ENCODE assay signal across 10 mouse cellular contexts in genomic region chr9:98428783-98429182, GRCm38 (mm10). TPM values are rescaled to one million over a fixed set of nuclear protein-coding genes. Genes with fewer than 3 reads are reported as not detected.
DNase-seq lines count a peak whose midpoint lies in the region; ATAC-seq lines count a peak whose summit lies in the region.
"Had no signal": no experiment of that assay in that cellular context is flagged by ENCODE, and none has a peak within 500 bp of the region (broad histone marks: within the 10 kb centered on the region; RNA-seq: fewer than 3 reads in every experiment).

No protein-coding gene starts in this region.

- H3K4me2 ChIP-seq in liver, embryonic 15.5 days, result no peak overlapping the region
- H3K4me2 ChIP-seq in liver, embryonic 12.5 days, result no peak overlapping the region
- 0 out of 2 replicates have a peak overlapping the region, but pooled peaks have one; percentile 5 for H3K4me2 ChIP-seq in stomach, embryonic 14.5 days (replicated peaks; ENCODE audit: low read depth, low read length)

- ATAC-seq in liver, embryonic 15.5 days (ENCODE audit: insufficient read depth), result no peak
- no peak for ATAC-seq in liver, embryonic 12.5 days
- ATAC-seq in stomach, embryonic 14.5 days (ENCODE audit: insufficient number of reproducible peaks, insufficient read depth, low FRiP score, low read depth), result no peak
- no peak for ATAC-seq in CD4-positive, CD25-positive, alpha-beta regulatory T cell, adult 4 months

- peak; percentile 79 for DNase-seq in heart, adult 8-10 months (ENCODE audit: low spot score)
- DNase-seq in kidney, postnatal 10 days, result peak; percentile 72
- DNase-seq in left cerebral cortex, postnatal 14 days (ENCODE audit: low spot score in 2 of 2), result no peak
- no peak for DNase-seq in cerebellum, postnatal 14 days
- DNase-seq: right cerebral cortex, adult 18-20 months had no signal

- H3K27me3 ChIP-seq in liver, embryonic 15.5 days, result peaks cover 31% of the 10 kb centered on the region
- peaks cover 29% of the 10 kb centered on the region for H3K27me3 ChIP-seq in liver, embryonic 12.5 days (replicated peaks)
- no peaks in the 10 kb centered on the region for H3K27me3 ChIP-seq in stomach, embryonic 14.5 days (ENCODE audit: control insufficient read depth, insufficient read depth, low read length)

- H3K9ac ChIP-seq in liver, embryonic 15.5 days, result no peak overlapping the region
- no peak overlapping the region for H3K9ac ChIP-seq in liver, embryonic 12.5 days
- no peak overlapping the region for H3K9ac ChIP-seq in stomach, embryonic 14.5 days (replicated peaks; ENCODE audit: low read depth, low read length)

- H3K4me1 ChIP-seq in liver, embryonic 15.5 days (replicated peaks), result peaks cover 31% of the 10 kb centered on the region
- peaks cover 54% of the 10 kb centered on the region for H3K4me1 ChIP-seq in liver, embryonic 12.5 days
- peaks cover 56% of the 10 kb centered on the region for H3K4me1 ChIP-seq in stomach, embryonic 14.5 days (ENCODE audit: control insufficient read depth, insufficient read depth, low read length)

- 61% methylated on average over 8 of the region's 8 CpGs for WGBS in liver, embryonic 15.5 days (ENCODE audit: insufficient replicate concordance)
- 60% methylated on average over 8 of the region's 8 CpGs for WGBS in liver, embryonic 12.5 days (ENCODE audit: insufficient replicate concordance)
- 46% methylated on average over 8 of the region's 8 CpGs for WGBS in stomach, embryonic 14.5 days

- H3K27ac ChIP-seq in liver, embryonic 15.5 days (replicated peaks), result 0 out of 2 replicates have a peak overlapping the region, but pooled peaks have one; percentile 25
- H3K27ac ChIP-seq in liver, embryonic 12.5 days, result no peak overlapping the region
- H3K27ac ChIP-seq in stomach, embryonic 14.5 days (ENCODE audit: low read length), result peak overlapping the region; percentile 49; the same call in 1 of the 2 replicates

- intact Hi-C loops in left cerebral cortex, postnatal 14 days (cut with DNase I), result no loop called here

- H3K4me3 ChIP-seq in liver, embryonic 15.5 days (replicated peaks), result no peak overlapping the region
- no peak overlapping the region for H3K4me3 ChIP-seq in liver, embryonic 12.5 days
- no peak overlapping the region for H3K4me3 ChIP-seq in stomach, embryonic 14.5 days (ENCODE audit: low read depth, low read length)

- no peaks in the 10 kb centered on the region for H3K9me3 ChIP-seq in liver, embryonic 15.5 days (replicated peaks)
- no peaks in the 10 kb centered on the region for H3K9me3 ChIP-seq in liver, embryonic 12.5 days (replicated peaks)
- no peaks in the 10 kb centered on the region for H3K9me3 ChIP-seq in stomach, embryonic 14.5 days (ENCODE audit: control insufficient read depth, low read depth, low read length)

- H3K36me3 ChIP-seq in liver, embryonic 15.5 days (replicated peaks), result no peaks in the 10 kb centered on the region
- H3K36me3 ChIP-seq in liver, embryonic 12.5 days, result peaks cover 2% of the 10 kb centered on the region; the same call in 1 of the 2 replicates
- H3K36me3 ChIP-seq in stomach, embryonic 14.5 days (ENCODE audit: control insufficient read depth, insufficient read depth, low read length), result no peaks in the 10 kb centered on the region

RNA-seq across cellular contexts. Expression of gene Rbp1, which starts 6.0 kb away (rescaled TPM):
- 38.6 and 39.9 TPM in 2 replicates for polyA plus RNA-seq in liver, embryonic 15.5 days (2015; fragmentation: Nextera tagmentation; extraction: Ambion mirVana)
- 36.1 and 37.0 TPM in 2 replicates for polyA plus RNA-seq in liver, embryonic 12.5 days (2016; fragmentation: Nextera tagmentation; extraction: Ambion mirVana)
- total RNA-seq in heart, adult 8-10 months (2022), result 1 to 10 TPM; 4.9 to 7.8 (median 5.4) TPM
- polyA plus RNA-seq in stomach, embryonic 14.5 days (2014; fragmentation: Nextera tagmentation; extraction: Ambion mirVana), result 93.0 and 101 TPM in 2 replicates
- total RNA-seq in left cerebral cortex, postnatal 14 days (2021), result 1 to 10 TPM; 6.7 to 6.8 TPM
- polyA plus RNA-seq in CD4-positive, CD25-positive, alpha-beta regulatory T cell, adult 4 months (2017; shearing (Covaris generic)), result under 1 TPM in 1 of 2 experiments, not detected in 1; 0.29 TPM

RNA-seq across cellular contexts. Expression of gene Rbp2, which starts 57.1 kb away (rescaled TPM):
- polyA plus RNA-seq in liver, embryonic 15.5 days (2015; fragmentation: Nextera tagmentation; extraction: Ambion mirVana), result 14.6 and 36.4 TPM in 2 replicates
- 2.2 and 2.7 TPM in 2 replicates for polyA plus RNA-seq in liver, embryonic 12.5 days (2016; fragmentation: Nextera tagmentation; extraction: Ambion mirVana)
- not detected for total RNA-seq in heart, adult 8-10 months (2022)
- 4.1 and 4.4 TPM in 2 replicates for polyA plus RNA-seq in stomach, embryonic 14.5 days (2014; fragmentation: Nextera tagmentation; extraction: Ambion mirVana)
- total RNA-seq in left cerebral cortex, postnatal 14 days (2021), result not detected
- polyA plus RNA-seq in CD4-positive, CD25-positive, alpha-beta regulatory T cell, adult 4 months (2017; shearing (Covaris generic)), result not detected
- total RNA-seq: MEL had no signal

Comparison
In these comparisons a context has a peak if more than half of its experiments do, and no peak if none do; other contexts are left out.
1. DNase-seq: peak in heart, adult 8-10 months (single experiment) and kidney, postnatal 10 days (single experiment); none in left cerebral cortex, postnatal 14 days (0 of 2) and cerebellum, postnatal 14 days (0 of 2).
2. RNA of gene Rbp1, which starts 6.0 kb away (polyA plus RNA-seq): 93.0 to 101 TPM in stomach, embryonic 14.5 days, 38.6 to 39.9 TPM in liver, embryonic 15.5 days and 36.1 to 37.0 TPM in liver, embryonic 12.5 days; 0.29 TPM in CD4-positive, CD25-positive, alpha-beta regulatory T cell, adult 4 months; every median in the first group is over 10 times any median in the second.